Mouse (Mus musculus) midbrain, embryonic 14.5 days (tissue): ENCODE results near the gene Tbcel. TPM values are rescaled to one million over a fixed set of nuclear protein-coding genes. Genes with fewer than 3 reads are reported as not detected.

Experiments used
- ATAC-seq: fragments of 200-750 bp; cut with Nextera tagmentation; 2 replicates; pipeline ENCODE4 v1.8.0; 2017; ENCODE audit warnings: moderate number of reproducible peaks, moderate library complexity; ENCODE audit not compliant: low FRiP score, low TSS enrichment
- DNase-seq: peaks from one replicate; pipeline ENCODE4 v3.0.0-alpha.2; 2015
- H3K27ac ChIP-seq: fragments of 300-500 bp; sonication (generic); replicated peaks from 2 replicates; pipeline ENCODE4 v1.5.1; 2014; ENCODE audit warnings: mild to moderate bottlenecking, low read depth, low read length, moderate library complexity
- H3K27me3 ChIP-seq: fragments of 300-500 bp; sonication (generic); 2 replicates; pipeline ENCODE4 v1.6.1; 2014; ENCODE audit warnings: low read length, control low read depth, mixed read lengths; ENCODE audit not compliant: control insufficient read depth, insufficient read depth
- H3K36me3 ChIP-seq: fragments of 300-500 bp; sonication (generic); 2 replicates; pipeline ENCODE4 v1.6.1; 2014; ENCODE audit warnings: low read length, control low read depth; ENCODE audit not compliant: control insufficient read depth, insufficient read depth
- H3K4me1 ChIP-seq: fragments of 300-500 bp; sonication (generic); 2 replicates; pipeline ENCODE4 v1.6.1; 2014; ENCODE audit warnings: mild to moderate bottlenecking, antibody characterized with exemption, low read length, control low read depth; ENCODE audit not compliant: control insufficient read depth, insufficient read depth
- H3K4me2 ChIP-seq: fragments of 300-500 bp; sonication (generic); 2 replicates; pipeline ENCODE4 v1.6.1; 2014; ENCODE audit warnings: mild to moderate bottlenecking, low read length, moderate library complexity
- H3K4me3 ChIP-seq: fragments of 300-500 bp; sonication (generic); replicated peaks from 2 replicates; pipeline ENCODE4 v1.5.1; 2014; ENCODE audit warnings: low read depth, low read length
- H3K9ac ChIP-seq: fragments of 300-500 bp; sonication (generic); replicated peaks from 2 replicates; pipeline ENCODE4 v1.6.1; 2014; ENCODE audit warnings: mild to moderate bottlenecking, low read length, moderate library complexity
- H3K9me3 ChIP-seq: fragments of 300-500 bp; sonication (generic); 2 replicates; pipeline ENCODE4 v1.6.1; 2016; ENCODE audit warnings: low read length, control low read depth, mixed read lengths; ENCODE audit not compliant: control insufficient read depth
- WGBS: fragments of 180-500 bp; shearing (Covaris S2); extraction: QIAGEN DNeasy Blood & Tissue Kit; methylation state at CpG from one replicate; pipeline ENCODE4 v1.1.7; 2014; 5-methylcytosine and 5-hydroxymethylcytosine counted together
- polyA plus RNA-seq: library from polyadenylated mRNA; unstranded; fragments of >200 nt; fragmentation: Nextera tagmentation; extraction: Ambion mirVana; gene quantifications from 2 replicates; pipeline ENCODE4 v1.2.1, GENCODE M21; 2014

The Tbcel gene
- polyA plus RNA-seq, 1 experiment from 2014 or later = 6.6 TPM

DNA sequence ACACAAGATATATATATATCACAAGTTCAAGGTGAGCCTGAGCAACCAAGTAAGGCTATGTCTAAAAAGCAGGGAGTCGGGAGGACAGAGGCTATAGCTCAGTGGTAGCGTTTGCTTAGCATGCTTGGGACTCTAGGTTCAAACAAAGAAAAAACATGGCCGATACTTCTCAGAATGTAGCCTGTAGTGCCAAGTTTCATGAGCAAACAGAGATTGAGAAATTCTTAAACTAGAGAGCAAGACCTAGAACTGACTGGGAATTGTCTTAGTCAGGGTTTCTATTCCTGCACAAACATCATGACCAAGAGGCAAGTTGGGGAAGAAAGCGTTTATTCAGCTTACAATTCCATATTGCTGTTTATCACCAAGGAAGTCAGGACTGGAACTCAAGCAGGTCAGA lies 31.4 kb downstream of the Tbcel start:
- no peak for ATAC-seq
- H3K9me3 ChIP-seq = no peaks in the 10 kb centered on the region

GRCm38 (mm10) chr9:42474244-42474643 lies 33.4 kb downstream of the Tbcel start:
- Histone ChIP-seq H3K27me3 (0 out of 2 replicates have a peak, but pooled peaks cover 3% of the 10 kb centered on the region), H3K4me2 (no peak overlapping the region), H3K27ac (no peak overlapping the region), H3K9me3 (no peaks in the 10 kb centered on the region), H3K36me3 (peaks cover 4% of the 10 kb centered on the region; the same call in 1 of the 2 replicates), H3K9ac (no peak overlapping the region), H3K4me1 (peaks cover 16% of the 10 kb centered on the region), H3K4me3 (no peak overlapping the region)
- no peak for DNase-seq
- 90% methylated on average over 8 of the region's 8 CpGs for WGBS
- no peak for ATAC-seq

More for the DNA sequence above, 31.4 kb downstream of the Tbcel start:
- Histone ChIP-seq H3K9ac (no peak overlapping the region), H3K4me1 (peaks cover 8% of the 10 kb centered on the region), H3K4me2 (no peak overlapping the region), H3K27ac (no peak overlapping the region), H3K36me3 (no peaks in the 10 kb centered on the region), H3K27me3 (0 out of 2 replicates have a peak, but pooled peaks cover 3% of the 10 kb centered on the region), H3K4me3 (no peak overlapping the region)
- no peak for DNase-seq
- 92% methylated on average over 4 of the region's 4 CpGs for WGBS

- 6% methylated on average over 49 of the region's 49 CpGs for WGBS
- H3K9ac ChIP-seq = peak overlapping the region; percentile 91
- ATAC-seq = peak; percentile 94
These were observed 35.5 kb downstream of the Tbcel start for GRCm38 (mm10) chr9:42471921-42472747.

GRCm38 (mm10) chr9:42471214-42471613 lies 36.4 kb downstream of the Tbcel start:
- peaks cover 4% of the 10 kb centered on the region; the same call in 1 of the 2 replicates for H3K36me3 ChIP-seq
- DNase-seq = peak; percentile 13
- peak overlapping the region; percentile 92 for H3K4me2 ChIP-seq
- no peaks in the 10 kb centered on the region for H3K9me3 ChIP-seq
- no peak for ATAC-seq
- WGBS = 36% methylated on average over 4 of the region's 4 CpGs
- 0 out of 2 replicates have a peak, but pooled peaks cover 3% of the 10 kb centered on the region for H3K27me3 ChIP-seq
- peak overlapping the region; percentile 91 for H3K9ac ChIP-seq
- peaks cover 16% of the 10 kb centered on the region for H3K4me1 ChIP-seq
- no peak overlapping the region for H3K27ac ChIP-seq
- peak overlapping the region; percentile 99 for H3K4me3 ChIP-seq

More at GRCm38 (mm10) chr9:42471921-42472747, 35.5 kb downstream of the Tbcel start:
- H3K4me3 ChIP-seq = peak overlapping the region; percentile 99
- H3K27me3 ChIP-seq = 0 out of 2 replicates have a peak, but pooled peaks cover 3% of the 10 kb centered on the region
- peak overlapping the region; percentile 92 for H3K4me2 ChIP-seq
- DNase-seq = peak; percentile 99
- peak overlapping the region; percentile 80 for H3K27ac ChIP-seq
- H3K9me3 ChIP-seq = no peaks in the 10 kb centered on the region
- peaks cover 16% of the 10 kb centered on the region for H3K4me1 ChIP-seq
- peaks cover 4% of the 10 kb centered on the region; the same call in 1 of the 2 replicates for H3K36me3 ChIP-seq

GRCm38 (mm10) chr9:42469323-42469722 lies 38.3 kb downstream of the Tbcel start:
- 96% methylated on average over 15 of the region's 15 CpGs for WGBS
- Histone ChIP-seq H3K27me3 (0 out of 2 replicates have a peak, but pooled peaks cover 3% of the 10 kb centered on the region), H3K4me3 (no peak overlapping the region), H3K27ac (no peak overlapping the region), H3K4me1 (peaks cover 16% of the 10 kb centered on the region), H3K9ac (no peak overlapping the region), H3K4me2 (no peak overlapping the region), H3K9me3 (no peaks in the 10 kb centered on the region), H3K36me3 (peaks cover 4% of the 10 kb centered on the region; the same call in 1 of the 2 replicates)
- no peak for ATAC-seq
- DNase-seq = no peak

GRCm38 (mm10) chr9:42468360-42468759 lies 39.2 kb downstream of the Tbcel start:
- Histone ChIP-seq H3K4me1 (peaks cover 16% of the 10 kb centered on the region), H3K9me3 (no peaks in the 10 kb centered on the region), H3K4me3 (no peak overlapping the region), H3K36me3 (peaks cover 4% of the 10 kb centered on the region; the same call in 1 of the 2 replicates), H3K27ac (no peak overlapping the region), H3K27me3 (no peaks in the 10 kb centered on the region), H3K9ac (no peak overlapping the region), H3K4me2 (no peak overlapping the region)
- 95% methylated on average over 5 of the region's 5 CpGs for WGBS
- ATAC-seq = no peak
- DNase-seq = no peak

- Histone ChIP-seq H3K4me3 (no peak overlapping the region), H3K36me3 (peaks cover 4% of the 10 kb centered on the region; the same call in 1 of the 2 replicates), H3K4me1 (peaks cover 13% of the 10 kb centered on the region), H3K9ac (no peak overlapping the region), H3K27me3 (no peaks in the 10 kb centered on the region), H3K4me2 (no peak overlapping the region), H3K9me3 (no peaks in the 10 kb centered on the region), H3K27ac (no peak overlapping the region)
- ATAC-seq (no peak), DNase-seq (no peak)
- WGBS = 89% methylated on average over 12 of the region's 12 CpGs
These were observed 40.3 kb downstream of the Tbcel start for GRCm38 (mm10) chr9:42467116-42467815.

GRCm38 (mm10) chr9:42465661-42466091 lies 41.9 kb downstream of the Tbcel start:
- no peak overlapping the region for H3K4me3 ChIP-seq
- WGBS = 89% methylated on average over 5 of the region's 5 CpGs
- no peak overlapping the region for H3K9ac ChIP-seq
- no peaks in the 10 kb centered on the region for H3K9me3 ChIP-seq
- no peak for ATAC-seq
- no peak overlapping the region for H3K4me2 ChIP-seq
- DNase-seq = no peak
- peaks cover 3% of the 10 kb centered on the region for H3K4me1 ChIP-seq
- H3K36me3 ChIP-seq = peaks cover 4% of the 10 kb centered on the region; the same call in 1 of the 2 replicates
- no peaks in the 10 kb centered on the region for H3K27me3 ChIP-seq
- H3K27ac ChIP-seq = no peak overlapping the region
